In the genomic region with DNA sequence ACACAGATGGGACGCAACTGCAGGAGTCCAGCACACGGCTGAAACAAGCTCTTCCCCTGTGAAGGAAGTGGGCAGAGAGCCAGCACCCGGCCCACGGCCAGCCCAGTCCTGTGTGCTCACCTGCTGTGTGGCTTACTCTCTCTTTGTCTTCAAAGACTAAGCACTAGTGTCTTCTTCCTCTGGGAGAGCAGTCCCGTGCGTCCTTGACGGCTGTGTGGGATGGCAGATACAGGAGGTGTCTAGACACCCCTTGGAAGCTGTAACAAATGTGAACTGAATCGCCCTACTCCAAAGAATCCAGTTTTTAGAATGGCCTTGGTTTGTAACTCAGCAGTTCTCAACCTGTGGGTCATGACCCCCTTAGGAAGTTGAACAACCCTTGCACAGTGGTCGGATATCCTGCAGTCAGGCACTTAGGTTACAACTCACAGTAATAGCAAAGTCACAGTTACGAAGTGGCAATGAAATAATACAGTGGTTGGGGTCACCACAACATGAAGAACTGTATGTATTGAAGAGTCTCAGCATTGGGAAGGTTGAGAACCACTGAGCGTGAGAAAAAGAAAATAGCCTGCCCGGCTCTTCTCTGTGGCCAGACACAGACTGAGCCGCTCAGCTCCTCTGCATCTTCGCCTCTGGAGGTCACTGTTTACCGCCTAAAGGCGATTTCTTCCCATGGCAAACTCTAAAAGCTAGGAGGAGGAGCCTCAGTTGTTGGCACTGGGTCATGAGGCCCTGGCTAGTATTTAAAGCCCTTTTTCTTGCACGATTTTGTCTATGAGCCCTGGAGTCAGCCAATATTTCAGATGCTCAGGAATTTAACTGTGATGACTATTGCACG, we compare ENCODE assay signal across 8 mouse cellular contexts. TPM values are rescaled to one million over a fixed set of nuclear protein-coding genes. Genes with fewer than 3 reads are reported as not detected.
DNase-seq lines count a peak whose midpoint lies in the region; ATAC-seq and TF ChIP-seq lines count a peak whose summit lies in the region.

No protein-coding gene starts in this region.

- no peaks in the 10 kb centered on the region for H3K27me3 ChIP-seq in embryonic facial prominence, embryonic 12.5 days
- H3K27me3 ChIP-seq in kidney, adult 2 months (replicated peaks; ENCODE audit: control insufficient read depth, insufficient read depth, low read length) = no peaks in the 10 kb centered on the region
- no peaks in the 10 kb centered on the region for H3K27me3 ChIP-seq in limb, embryonic 12.5 days
- H3K27me3 ChIP-seq in midbrain, embryonic 14.5 days (ENCODE audit: control insufficient read depth, insufficient read depth, low read length) = no peaks in the 10 kb centered on the region

- no peak overlapping the region for H3K4me2 ChIP-seq in embryonic facial prominence, embryonic 12.5 days (replicated peaks)
- no peak overlapping the region for H3K4me2 ChIP-seq in limb, embryonic 12.5 days
- no peak overlapping the region for H3K4me2 ChIP-seq in midbrain, embryonic 14.5 days (ENCODE audit: low read length)

- TF ChIP-seq CTCF in kidney, adult 2 months (conservative IDR thresholded peaks at IDR 0.05; ENCODE audit: insufficient read depth, insufficient read length, low read depth, low read length) = peak; percentile 94

- no peaks in the 10 kb centered on the region for H3K4me1 ChIP-seq in embryonic facial prominence, embryonic 12.5 days
- H3K4me1 ChIP-seq in kidney, adult 2 months (ENCODE audit: control insufficient read depth, insufficient read depth, low read length) = no peaks in the 10 kb centered on the region
- 0 out of 2 replicates have a peak, but pooled peaks cover 6% of the 10 kb centered on the region for H3K4me1 ChIP-seq in limb, embryonic 12.5 days (replicated peaks)
- no peaks in the 10 kb centered on the region for H3K4me1 ChIP-seq in midbrain, embryonic 14.5 days (ENCODE audit: control insufficient read depth, insufficient read depth, low read length)

- no peak overlapping the region for H3K9ac ChIP-seq in embryonic facial prominence, embryonic 12.5 days
- no peak overlapping the region for H3K9ac ChIP-seq in limb, embryonic 12.5 days (replicated peaks)
- H3K9ac ChIP-seq in midbrain, embryonic 14.5 days (replicated peaks; ENCODE audit: low read length) = no peak overlapping the region; the same call in 1 of the 2 replicates

- TF ChIP-seq POLR2A in kidney, adult 2 months (IDR thresholded peaks at IDR 0.05; ENCODE audit: low read depth, low read length) = no peak

- H3K4me3 ChIP-seq in embryonic facial prominence, embryonic 12.5 days = no peak overlapping the region
- H3K4me3 ChIP-seq in kidney, adult 2 months (ENCODE audit: insufficient read depth, low read depth, low read length) = no peak overlapping the region
- no peak overlapping the region for H3K4me3 ChIP-seq in limb, embryonic 12.5 days (replicated peaks)
- no peak overlapping the region for H3K4me3 ChIP-seq in midbrain, embryonic 14.5 days (replicated peaks; ENCODE audit: low read depth, low read length)

- WGBS in embryonic facial prominence, embryonic 12.5 days = 34% methylated on average over 18 of the region's 18 CpGs
- WGBS in kidney, adult 2 months = 21% methylated on average over 18 of the region's 18 CpGs
- WGBS in limb, embryonic 12.5 days = 41% methylated on average over 18 of the region's 18 CpGs
- WGBS in midbrain, embryonic 14.5 days = 27% methylated on average over 18 of the region's 18 CpGs

- no peaks in the 10 kb centered on the region for H3K36me3 ChIP-seq in embryonic facial prominence, embryonic 12.5 days
- no peaks in the 10 kb centered on the region for H3K36me3 ChIP-seq in kidney, adult 2 months (ENCODE audit: control insufficient read depth, insufficient read depth, low read length)
- H3K36me3 ChIP-seq in limb, embryonic 12.5 days = no peaks in the 10 kb centered on the region
- H3K36me3 ChIP-seq in midbrain, embryonic 14.5 days (ENCODE audit: control insufficient read depth, insufficient read depth, low read length) = no peaks in the 10 kb centered on the region

- 0 out of 2 replicates have a peak, but pooled peaks have one; percentile 42 for ATAC-seq in embryonic facial prominence, embryonic 12.5 days (ENCODE audit: insufficient number of reproducible peaks, insufficient read depth, low FRiP score, low TSS enrichment)
- ATAC-seq in limb, embryonic 12.5 days (ENCODE audit: insufficient number of reproducible peaks, insufficient read depth, low FRiP score, low TSS enrichment, low read depth) = peak; percentile 42; the same call in 1 of the 2 replicates
- ATAC-seq in midbrain, embryonic 14.5 days (ENCODE audit: low FRiP score, low TSS enrichment) = 0 out of 2 replicates have a peak, but pooled peaks have one; percentile 43

- no peak overlapping the region for H3K27ac ChIP-seq in embryonic facial prominence, embryonic 12.5 days
- H3K27ac ChIP-seq in kidney, adult 2 months (ENCODE audit: insufficient read depth, low read depth, low read length) = no peak overlapping the region
- peak overlapping the region; percentile 23; the same call in 1 of the 2 replicates for H3K27ac ChIP-seq in limb, embryonic 12.5 days
- no peak overlapping the region for H3K27ac ChIP-seq in midbrain, embryonic 14.5 days (replicated peaks; ENCODE audit: low read depth, low read length)

- no peaks in the 10 kb centered on the region for H3K9me3 ChIP-seq in embryonic facial prominence, embryonic 12.5 days
- H3K9me3 ChIP-seq in limb, embryonic 12.5 days = no peaks in the 10 kb centered on the region
- H3K9me3 ChIP-seq in midbrain, embryonic 14.5 days (ENCODE audit: control insufficient read depth, low read length) = no peaks in the 10 kb centered on the region

- DNase-seq in 416B (ENCODE audit: low read depth) = peak; percentile 88
- peak; percentile 90 for DNase-seq in adrenal gland, postnatal 14 days
- peak; percentile 92 for DNase-seq in heart, adult 18-20 months
- peak; percentile 93 for DNase-seq in kidney, adult 2 months
- DNase-seq in midbrain, embryonic 14.5 days = peak; percentile 88
- DNase-seq in spleen, postnatal 10 days (ENCODE audit: low spot score in 2 of 2) = peak; percentile 45 to 79

RNA-seq across cellular contexts. Expression of gene Ndufv1, which starts 6.4 kb away (rescaled TPM):
- total RNA-seq in adrenal gland, postnatal 14 days (2021) = 604 and 685 TPM in 2 replicates
- polyA plus RNA-seq in embryonic facial prominence, embryonic 12.5 days (2016; fragmentation: Nextera tagmentation; extraction: Ambion mirVana) = 188 and 201 TPM in 2 replicates
- total RNA-seq in heart, adult 18-20 months (2021) = 1,000 to 10,000 TPM; 1,128 to 1,150 TPM
- 471 and 532 TPM in 2 replicates for polyA plus RNA-seq in kidney, adult 2 months (2012; rRNA removed)
- 180 and 201 TPM in 2 replicates for polyA plus RNA-seq in limb, embryonic 12.5 days (2016; fragmentation: Nextera tagmentation; extraction: Ambion mirVana)
- 223 and 231 TPM in 2 replicates for polyA plus RNA-seq in midbrain, embryonic 14.5 days (2014; fragmentation: Nextera tagmentation; extraction: Ambion mirVana)

RNA-seq across cellular contexts. Expression of gene Doc2g, which starts 15.8 kb away (rescaled TPM):
- total RNA-seq in adrenal gland, postnatal 14 days (2021) = 1.6 and 2.8 TPM in 2 replicates
- 6.5 and 6.9 TPM in 2 replicates for polyA plus RNA-seq in embryonic facial prominence, embryonic 12.5 days (2016; fragmentation: Nextera tagmentation; extraction: Ambion mirVana)
- total RNA-seq in heart, adult 18-20 months (2021) = 100 to 1,000 TPM; 241 to 281 TPM
- 5.1 and 5.5 TPM in 2 replicates for polyA plus RNA-seq in kidney, adult 2 months (2012; rRNA removed)
- 6.8 and 7.6 TPM in 2 replicates for polyA plus RNA-seq in limb, embryonic 12.5 days (2016; fragmentation: Nextera tagmentation; extraction: Ambion mirVana)
- polyA plus RNA-seq in midbrain, embryonic 14.5 days (2014; fragmentation: Nextera tagmentation; extraction: Ambion mirVana) = 5.7 and 7.1 TPM in 2 replicates

RNA-seq across cellular contexts. Expression of gene Gm49405, which starts 18.5 kb away (rescaled TPM):
- 0.89 and 1.7 TPM in 2 replicates for total RNA-seq in adrenal gland, postnatal 14 days (2021)
- 4.0 and 5.6 TPM in 2 replicates for polyA plus RNA-seq in embryonic facial prominence, embryonic 12.5 days (2016; fragmentation: Nextera tagmentation; extraction: Ambion mirVana)
- total RNA-seq in heart, adult 18-20 months (2021) = 1 to 10 TPM in 1 of 2 experiments, under 1 TPM in 1; 0.84 to 1.1 TPM
- polyA plus RNA-seq in kidney, adult 2 months (2012; rRNA removed) = 1.2 and 1.7 TPM in 2 replicates
- 4.6 and 5.5 TPM in 2 replicates for polyA plus RNA-seq in limb, embryonic 12.5 days (2016; fragmentation: Nextera tagmentation; extraction: Ambion mirVana)
- polyA plus RNA-seq in midbrain, embryonic 14.5 days (2014; fragmentation: Nextera tagmentation; extraction: Ambion mirVana) = 3.3 and 3.9 TPM in 2 replicates

RNA-seq across cellular contexts. Expression of gene Nudt8, which starts 18.6 kb away (rescaled TPM):
- 41.1 and 49.2 TPM in 2 replicates for total RNA-seq in adrenal gland, postnatal 14 days (2021)
- polyA plus RNA-seq in embryonic facial prominence, embryonic 12.5 days (2016; fragmentation: Nextera tagmentation; extraction: Ambion mirVana) = 30.0 and 33.2 TPM in 2 replicates
- total RNA-seq in heart, adult 18-20 months (2021) = 100 to 1,000 TPM; 162 to 166 TPM
- polyA plus RNA-seq in kidney, adult 2 months (2012; rRNA removed) = 19.9 and 20.9 TPM in 2 replicates
- 30.8 and 31.5 TPM in 2 replicates for polyA plus RNA-seq in limb, embryonic 12.5 days (2016; fragmentation: Nextera tagmentation; extraction: Ambion mirVana)
- 26.8 and 30.3 TPM in 2 replicates for polyA plus RNA-seq in midbrain, embryonic 14.5 days (2014; fragmentation: Nextera tagmentation; extraction: Ambion mirVana)

RNA-seq across cellular contexts. Expression of gene Gstp1, which starts 18.8 kb away (rescaled TPM):
- 289 and 329 TPM in 2 replicates for total RNA-seq in adrenal gland, postnatal 14 days (2021)
- polyA plus RNA-seq in embryonic facial prominence, embryonic 12.5 days (2016; fragmentation: Nextera tagmentation; extraction: Ambion mirVana) = 540 and 544 TPM in 2 replicates
- total RNA-seq in heart, adult 18-20 months (2021) = 100 to 1,000 TPM; 350 to 400 TPM
- polyA plus RNA-seq in kidney, adult 2 months (2012; rRNA removed) = 686 and 745 TPM in 2 replicates
- polyA plus RNA-seq in limb, embryonic 12.5 days (2016; fragmentation: Nextera tagmentation; extraction: Ambion mirVana) = 476 and 504 TPM in 2 replicates
- 397 and 514 TPM in 2 replicates for polyA plus RNA-seq in midbrain, embryonic 14.5 days (2014; fragmentation: Nextera tagmentation; extraction: Ambion mirVana)
